Mouse (Mus musculus): Measurements from ENCODE around the gene Cox7a1. TPM values are rescaled to one million over a fixed set of nuclear protein-coding genes. Genes with fewer than 3 reads are reported as not detected.

The Cox7a1 gene
- polyA plus RNA-seq, 1 experiment from 2014 or later = 43.0 TPM

- Histone ChIP-seq H3K9ac (ENCODE audit: low read depth, low read length) (no peak overlapping the region), H3K27me3 (ENCODE audit: insufficient read depth, low read length) (no peaks in the 10 kb centered on the region), H3K36me3 (ENCODE audit: insufficient read depth, low read length) (no peaks in the 10 kb centered on the region), H3K27ac (no peak overlapping the region), H3K4me3 (replicated peaks; ENCODE audit: low read depth, low read length) (no peak overlapping the region), H3K9me3 (replicated peaks; ENCODE audit: low read length) (no peaks in the 10 kb centered on the region), H3K4me2 (ENCODE audit: low read length) (no peak overlapping the region), H3K4me1 (replicated peaks; ENCODE audit: insufficient read depth, low read length) (no peaks in the 10 kb centered on the region)
- DNase-seq (ENCODE audit: low spot score) = no peak
- WGBS = 89% methylated on average over 3 of the region's 3 CpGs
- no peak for ATAC-seq (replicated peaks; ENCODE audit: low FRiP score, low read depth)
- no peak for TF ChIP-seq CTCF (IDR thresholded peaks at IDR 0.05; ENCODE audit: low read depth)
These were observed 29.9 kb downstream of the Cox7a1 start for GRCm38 (mm10) chr7:30213881-30214280.

DNA sequence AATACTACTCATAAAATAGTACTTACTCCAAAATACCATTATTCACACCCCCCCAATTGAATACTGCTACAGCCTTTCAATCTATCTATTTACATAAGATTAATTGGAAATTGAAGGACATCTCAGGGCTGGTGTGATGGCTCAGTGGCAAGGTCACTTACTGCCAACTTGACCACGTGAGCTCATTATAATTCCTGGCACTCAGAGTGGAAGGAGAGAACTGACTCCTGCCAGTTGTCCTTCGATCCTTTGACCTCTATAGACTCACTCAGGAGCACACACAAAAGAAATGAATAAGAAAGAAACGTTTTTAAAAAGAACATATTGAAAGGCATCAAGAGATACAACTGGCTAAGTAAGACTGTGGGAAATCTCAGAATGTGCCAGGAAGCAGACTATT is 31.9 kb downstream of the Cox7a1 start:
- no peak overlapping the region for H3K4me2 ChIP-seq (ENCODE audit: low read length)
- WGBS = 86% methylated on average over 3 of the region's 3 CpGs
- no peaks in the 10 kb centered on the region for H3K9me3 ChIP-seq (replicated peaks; ENCODE audit: low read length)
- no peaks in the 10 kb centered on the region for H3K27me3 ChIP-seq (ENCODE audit: insufficient read depth, low read length)
- no peaks in the 10 kb centered on the region for H3K36me3 ChIP-seq (ENCODE audit: insufficient read depth, low read length)
- H3K4me3 ChIP-seq (replicated peaks; ENCODE audit: low read depth, low read length) = no peak overlapping the region
- ATAC-seq (replicated peaks; ENCODE audit: low FRiP score, low read depth) = no peak
- TF ChIP-seq CTCF (IDR thresholded peaks at IDR 0.05; ENCODE audit: low read depth) = no peak
- H3K27ac ChIP-seq = no peak overlapping the region
- no peak overlapping the region for H3K9ac ChIP-seq (ENCODE audit: low read depth, low read length)
- no peak for DNase-seq (ENCODE audit: low spot score)
- no peaks in the 10 kb centered on the region for H3K4me1 ChIP-seq (replicated peaks; ENCODE audit: insufficient read depth, low read length)

- TF ChIP-seq CTCF (IDR thresholded peaks at IDR 0.05; ENCODE audit: low read depth) = peak; percentile 97
- DNase-seq (ENCODE audit: low spot score) = peak; percentile 93
- Histone ChIP-seq H3K27ac (no peak overlapping the region), H3K9me3 (replicated peaks; ENCODE audit: low read length) (no peaks in the 10 kb centered on the region), H3K36me3 (ENCODE audit: insufficient read depth, low read length) (no peaks in the 10 kb centered on the region), H3K9ac (ENCODE audit: low read depth, low read length) (no peak overlapping the region), H3K4me1 (replicated peaks; ENCODE audit: insufficient read depth, low read length) (no peaks in the 10 kb centered on the region), H3K4me2 (ENCODE audit: low read length) (peak overlapping the region; percentile 46; the same call in 1 of the 2 replicates), H3K27me3 (ENCODE audit: insufficient read depth, low read length) (no peaks in the 10 kb centered on the region), H3K4me3 (replicated peaks; ENCODE audit: low read depth, low read length) (no peak overlapping the region)
- 0% methylated on average over 16 of the region's 16 CpGs for WGBS
- ATAC-seq (replicated peaks; ENCODE audit: low FRiP score, low read depth) = peak; percentile 30
These were observed 32.8 kb downstream of the Cox7a1 start for GRCm38 (mm10) chr7:30216723-30217151.

GRCm38 (mm10) chr7:30217277-30217676 is 33.3 kb downstream of the Cox7a1 start:
- H3K36me3 ChIP-seq (ENCODE audit: insufficient read depth, low read length) = no peaks in the 10 kb centered on the region

GRCm38 (mm10) chr7:30219293-30220007 is 35.5 kb downstream of the Cox7a1 start:
- Histone ChIP-seq H3K27ac (peak overlapping the region; percentile 87), H3K4me2 (ENCODE audit: low read length) (peak overlapping the region; percentile 93), H3K4me3 (replicated peaks; ENCODE audit: low read depth, low read length) (peak overlapping the region; percentile 41), H3K9me3 (replicated peaks; ENCODE audit: low read length) (no peaks in the 10 kb centered on the region), H3K36me3 (ENCODE audit: insufficient read depth, low read length) (peaks cover 9% of the 10 kb centered on the region), H3K4me1 (replicated peaks; ENCODE audit: insufficient read depth, low read length) (no peaks in the 10 kb centered on the region), H3K9ac (ENCODE audit: low read depth, low read length) (peak overlapping the region; percentile 56), H3K27me3 (ENCODE audit: insufficient read depth, low read length) (no peaks in the 10 kb centered on the region)
- WGBS = 2% methylated on average over 16 of the region's 16 CpGs
- ATAC-seq (replicated peaks; ENCODE audit: low FRiP score, low read depth) (peak; percentile 86), DNase-seq (ENCODE audit: low spot score) (peak; percentile 84)
- TF ChIP-seq CTCF (IDR thresholded peaks at IDR 0.05; ENCODE audit: low read depth) = no peak

More at GRCm38 (mm10) chr7:30217277-30217676, 33.3 kb downstream of the Cox7a1 start:
- Histone ChIP-seq H3K9ac (ENCODE audit: low read depth, low read length) (no peak overlapping the region), H3K27me3 (ENCODE audit: insufficient read depth, low read length) (no peaks in the 10 kb centered on the region), H3K4me2 (ENCODE audit: low read length) (no peak overlapping the region), H3K4me1 (replicated peaks; ENCODE audit: insufficient read depth, low read length) (no peaks in the 10 kb centered on the region), H3K9me3 (replicated peaks; ENCODE audit: low read length) (no peaks in the 10 kb centered on the region), H3K4me3 (replicated peaks; ENCODE audit: low read depth, low read length) (no peak overlapping the region), H3K27ac (no peak overlapping the region)
- ATAC-seq (replicated peaks; ENCODE audit: low FRiP score, low read depth) (no peak), DNase-seq (ENCODE audit: low spot score) (no peak)
- WGBS = 72% methylated on average over 2 of the region's 2 CpGs
- TF ChIP-seq CTCF (IDR thresholded peaks at IDR 0.05; ENCODE audit: low read depth) = no peak

GRCm38 (mm10) chr7:30220008-30220356 is 36.0 kb downstream of the Cox7a1 start:
- Histone ChIP-seq H3K4me3 (replicated peaks; ENCODE audit: low read depth, low read length) (peak overlapping the region; percentile 41), H3K27ac (peak overlapping the region; percentile 87), H3K9me3 (replicated peaks; ENCODE audit: low read length) (no peaks in the 10 kb centered on the region), H3K4me2 (ENCODE audit: low read length) (peak overlapping the region; percentile 93), H3K9ac (ENCODE audit: low read depth, low read length) (peak overlapping the region; percentile 56), H3K36me3 (ENCODE audit: insufficient read depth, low read length) (peaks cover 11% of the 10 kb centered on the region), H3K4me1 (replicated peaks; ENCODE audit: insufficient read depth, low read length) (no peaks in the 10 kb centered on the region), H3K27me3 (ENCODE audit: insufficient read depth, low read length) (no peaks in the 10 kb centered on the region)
- DNase-seq (ENCODE audit: low spot score) (peak; percentile 54), ATAC-seq (replicated peaks; ENCODE audit: low FRiP score, low read depth) (peak; percentile 69)
- WGBS = 9% methylated on average over 11 of the region's 11 CpGs
- no peak for TF ChIP-seq CTCF (IDR thresholded peaks at IDR 0.05; ENCODE audit: low read depth)

Measured in kidney, postnatal 0 days (tissue).